Mouse (Mus musculus) liver, adult 2 months (tissue): ENCODE measurements around the gene Hemk1.

Experiments
- CTCF ChIP-seq: fragments of 200-500 bp; IDR thresholded peaks from 2 replicates; pipeline ENCODE4 v1.5.1; 2011; ENCODE audit warnings: low read depth, low read length, control low read depth
- POLR2A ChIP-seq: fragments of 200-500 bp; IDR thresholded peaks from 2 replicates; pipeline ENCODE4 v1.6.1; 2011; ENCODE audit warnings: low read length, control low read depth; ENCODE audit not compliant: insufficient read depth; ENCODE audit errors: extremely low read depth

DNA sequence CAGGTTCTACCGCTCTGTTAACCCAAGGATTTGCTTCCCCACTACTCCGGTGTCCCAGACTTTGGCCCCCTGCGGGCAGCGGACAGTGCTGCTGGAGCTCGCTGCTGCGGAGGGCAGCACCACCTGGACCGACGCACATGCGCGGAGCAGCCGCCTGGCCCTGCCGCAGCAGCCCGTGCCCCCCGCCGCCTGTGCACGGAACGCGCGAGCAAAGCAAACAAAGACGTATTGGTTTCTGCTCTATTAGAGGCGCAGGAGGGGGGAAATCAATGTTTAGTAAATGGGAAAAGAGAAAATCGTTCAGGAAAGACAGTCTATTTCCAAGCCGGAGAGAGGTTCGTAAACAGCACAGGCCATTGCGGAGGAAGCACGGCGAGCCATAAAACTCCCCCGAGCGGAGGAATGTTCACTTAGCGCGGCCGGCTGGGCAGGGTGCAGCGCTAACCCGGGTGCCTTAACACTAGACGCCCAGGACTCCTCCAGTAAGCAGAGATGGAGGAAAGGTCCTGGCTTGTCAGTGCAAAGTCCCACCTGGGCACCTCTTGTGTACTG, 39.9 kb upstream of the Hemk1 start:
- TF ChIP-seq CTCF (no peak), POLR2A (no peak)
